In the genomic region with DNA sequence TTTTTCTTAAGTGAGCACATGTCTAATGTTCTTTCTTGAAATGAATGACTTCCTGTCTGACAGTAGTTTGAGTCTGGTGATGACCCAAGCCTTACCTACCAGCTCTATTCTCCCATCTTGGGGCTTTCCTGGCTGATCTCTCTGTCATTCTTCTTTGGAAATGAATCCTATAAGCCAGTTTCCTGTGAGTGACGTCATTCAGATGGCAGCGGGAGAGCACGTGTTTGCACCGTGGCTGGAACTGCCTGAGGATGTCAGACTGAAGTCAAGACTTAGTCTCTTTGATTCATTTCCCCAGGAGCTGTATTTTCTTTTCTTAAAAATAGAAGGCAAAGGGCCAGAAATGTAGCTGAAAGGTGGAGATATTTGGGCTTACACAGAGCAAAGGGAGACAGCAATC, we compare ENCODE assay signal across 10 mouse cellular contexts. TPM values are rescaled to one million over a fixed set of nuclear protein-coding genes. Genes with fewer than 3 reads are reported as not detected.
DNase-seq lines count a peak whose midpoint lies in the region; ATAC-seq and TF ChIP-seq lines count a peak whose summit lies in the region.
"Had no signal": no experiment of that assay in that cellular context is flagged by ENCODE, and none has a peak within 500 bp of the region (broad histone marks: within the 10 kb centered on the region; RNA-seq: fewer than 3 reads in every experiment).

No protein-coding gene starts in this region.

- WGBS in kidney, postnatal 0 days = 50% methylated on average over 4 of the region's 4 CpGs
- 68% methylated on average over 4 of the region's 4 CpGs for WGBS in forebrain, embryonic 16.5 days

- DNase-seq in heart, adult 18-20 months = peak; percentile 10 to 16
- DNase-seq in heart, postnatal 25 days (ENCODE audit: low spot score) = no peak
- peak; percentile 62 for DNase-seq in CD4-positive, CD25-positive, alpha-beta regulatory T cell, adult 2 months (ENCODE audit: low read depth, low spot score)
- DNase-seq in adrenal gland, postnatal 36 days = peak; percentile 25 to 41
- DNase-seq in kidney, postnatal 0 days (ENCODE audit: low spot score) = peak; percentile 47
- no peak for DNase-seq in urinary bladder, postnatal 36 days (ENCODE audit: low spot score in 2 of 2)

- TF ChIP-seq CTCF in kidney, postnatal 0 days (IDR thresholded peaks at IDR 0.05; ENCODE audit: low read depth) = no peak

- H3K27me3 ChIP-seq in kidney, postnatal 0 days (ENCODE audit: insufficient read depth, low read length) = no peaks in the 10 kb centered on the region
- no peaks in the 10 kb centered on the region for H3K27me3 ChIP-seq in forebrain, embryonic 16.5 days (replicated peaks; ENCODE audit: control insufficient read depth, insufficient read depth, low read length)
- H3K27me3 ChIP-seq: limb, embryonic 12.5 days; neural tube, embryonic 12.5 days had no signal

- H3K9me3 ChIP-seq in kidney, postnatal 0 days (replicated peaks; ENCODE audit: low read length) = no peaks in the 10 kb centered on the region
- H3K9me3 ChIP-seq in forebrain, embryonic 16.5 days (ENCODE audit: control insufficient read depth, low read length) = no peaks in the 10 kb centered on the region
- H3K9me3 ChIP-seq: limb, embryonic 12.5 days; neural tube, embryonic 12.5 days had no signal

- H3K36me3 ChIP-seq in kidney, postnatal 0 days (ENCODE audit: insufficient read depth, low read length) = peaks cover 10% of the 10 kb centered on the region; the same call in 1 of the 2 replicates
- no peaks in the 10 kb centered on the region; the same call in 1 of the 2 replicates for H3K36me3 ChIP-seq in forebrain, embryonic 16.5 days (ENCODE audit: control insufficient read depth, insufficient read depth)

- no peak overlapping the region for H3K4me2 ChIP-seq in kidney, postnatal 0 days (ENCODE audit: low read length)
- H3K4me2 ChIP-seq in forebrain, embryonic 16.5 days (ENCODE audit: low read length) = no peak overlapping the region
- H3K4me2 ChIP-seq: limb, embryonic 12.5 days; neural tube, embryonic 12.5 days had no signal

- no peak for ATAC-seq in kidney, postnatal 0 days (replicated peaks; ENCODE audit: low FRiP score, low read depth)
- ATAC-seq in cerebellum, adult (ENCODE audit: insufficient number of reproducible peaks, low FRiP score, low TSS enrichment) = no peak
- no peak for ATAC-seq in forebrain, embryonic 16.5 days

- H3K27ac ChIP-seq in kidney, postnatal 0 days = no peak overlapping the region
- no peak overlapping the region for H3K27ac ChIP-seq in forebrain, embryonic 16.5 days (ENCODE audit: low read length)
- H3K27ac ChIP-seq: limb, embryonic 12.5 days; neural tube, embryonic 12.5 days had no signal

- H3K9ac ChIP-seq in kidney, postnatal 0 days (ENCODE audit: low read depth, low read length) = no peak overlapping the region
- no peak overlapping the region for H3K9ac ChIP-seq in forebrain, embryonic 16.5 days (replicated peaks; ENCODE audit: low read depth, low read length)
- H3K9ac ChIP-seq: limb, embryonic 12.5 days; neural tube, embryonic 12.5 days had no signal

- 0 out of 2 replicates have a peak, but pooled peaks cover 4% of the 10 kb centered on the region for H3K4me1 ChIP-seq in kidney, postnatal 0 days (replicated peaks; ENCODE audit: insufficient read depth, low read length)
- H3K4me1 ChIP-seq in forebrain, embryonic 16.5 days (replicated peaks; ENCODE audit: control insufficient read depth, insufficient read depth, low read length) = no peaks in the 10 kb centered on the region
- H3K4me1 ChIP-seq: limb, embryonic 12.5 days; neural tube, embryonic 12.5 days had no signal

- H3K4me3 ChIP-seq in kidney, postnatal 0 days (replicated peaks; ENCODE audit: low read depth, low read length) = no peak overlapping the region
- no peak overlapping the region for H3K4me3 ChIP-seq in forebrain, embryonic 16.5 days (replicated peaks; ENCODE audit: low read length)
- H3K4me3 ChIP-seq: limb, embryonic 12.5 days; neural tube, embryonic 12.5 days had no signal

- intact Hi-C loops in heart, postnatal 25 days (cut with DNase I) = no loop called here

RNA-seq across cellular contexts. Expression of a gene that starts 42.3 kb away (rescaled TPM):
- 1 to 10 TPM; 7.5 to 7.6 TPM for total RNA-seq in heart, adult 18-20 months (2021)
- 1 to 10 TPM; 7.1 TPM for total RNA-seq in heart, postnatal 25 days (2021)
- 10 to 100 TPM; 17.1 to 21.6 TPM for total RNA-seq in adrenal gland, postnatal 36 days (2021)
- 15.0 and 16.8 TPM in 2 replicates for polyA plus RNA-seq in kidney, postnatal 0 days (2015; fragmentation: Nextera tagmentation; extraction: Ambion mirVana)
- polyA plus RNA-seq in forebrain, embryonic 16.5 days (2015; fragmentation: Nextera tagmentation; extraction: Ambion mirVana) = 23.5 and 26.3 TPM in 2 replicates

Comparison
In these comparisons a context has a peak if more than half of its experiments do, and no peak if none do; other contexts are left out.
1. DNase-seq: peak in heart, adult 18-20 months (2 of 2), CD4-positive, CD25-positive, alpha-beta regulatory T cell, adult 2 months (single experiment), adrenal gland, postnatal 36 days (2 of 2) and kidney, postnatal 0 days (single experiment); none in heart, postnatal 25 days (single experiment) and urinary bladder, postnatal 36 days (0 of 2).